Mouse (Mus musculus) Patski (cell line): ENCODE results near the gene Kdm2a. TPM values are rescaled to one million over a fixed set of nuclear protein-coding genes. Genes with fewer than 3 reads are reported as not detected.

Source experiments
- ATAC-seq: fragments of 100-300 bp; one replicate; pipeline ENCODE4 v1.8.0; 2021
- CTCF ChIA-PET: fragments of 350-600 bp; sonication (Branson Sonifier 250); formaldehyde crosslinking; loops from one replicate; lab custom pipeline; 2022; ENCODE audit warnings: inconsistent platforms; lab: Charles Lee
- POLR2A ChIA-PET: fragments of 350-600 bp; sonication (Branson Sonifier 250); formaldehyde crosslinking; loops from one replicate; lab custom pipeline; 2022; ENCODE audit warnings: antibody characterized with exemption, inconsistent platforms; lab: Charles Lee
- DNase-seq: peaks from one replicate; pipeline ENCODE4 v3.0.0-alpha.2; 2011; ENCODE audit warnings: low read depth, low spot score
- H3K27me3 ChIP-seq: fragments of 371-371 bp; one replicate; pipeline ENCODE4 v1.5.1; 2021
- CTCF ChIP-seq: fragments of 100-300 bp; IDR thresholded peaks from one replicate; pipeline ENCODE4 v1.5.1; 2021
- in situ Hi-C: fragments of 300-500 bp; cut with MboI; formaldehyde crosslinking; loops from 3 replicates; pipeline ENCODE4 v1.11.1; 2018; ENCODE audit warnings: low pct_unique_long_range_greater_than_20kb, mixed read lengths
- polyA plus RNA-seq: library from polyadenylated mRNA; unstranded; gene quantifications from one replicate; pipeline ENCODE4 v1.2.3, GENCODE M21; 2021

Kdm2a gene
- polyA plus RNA-seq, 1 experiment from 2014 or later: 79.6 TPM

DNA sequence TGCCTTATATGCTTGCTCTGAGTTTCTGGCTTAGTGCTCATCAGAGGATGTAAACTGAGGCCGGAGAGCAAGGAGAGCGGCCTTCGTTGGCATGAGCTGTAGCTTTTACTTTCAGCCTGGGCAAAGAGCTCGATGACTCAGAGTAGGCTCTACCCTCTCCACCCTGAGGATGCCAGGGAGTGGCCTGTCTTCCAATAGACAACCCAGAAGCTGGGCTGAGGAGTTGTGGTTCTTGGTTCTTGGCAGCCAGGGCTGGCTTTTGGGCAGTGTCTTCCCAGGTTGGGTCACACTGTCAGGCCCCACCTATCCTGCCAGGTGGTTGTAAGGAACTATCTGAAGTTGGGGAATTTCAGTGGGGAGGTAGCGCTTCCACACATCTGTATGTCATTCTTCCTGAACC, 21.6 kb upstream of the Kdm2a start:
- in situ Hi-C loops: loop anchor here (5.0 to 10.0 kb wide), 2 partner anchors 77 to 165 kb away; no protein-coding TSS in a partner anchor
- H3K27me3 ChIP-seq: no peaks in the 10 kb centered on the region
- POLR2A ChIA-PET: interaction anchor here (1.1 kb wide), 1 partner anchor 15 kb away, joined by 3 read pairs; no protein-coding TSS in a partner anchor
- TF ChIP-seq CTCF: no peak
- CTCF ChIA-PET: interaction anchor here (0.9 to 4.1 kb wide), 2 partner anchors 16 to 21 kb away, joined by 3 to 12 read pairs; no protein-coding TSS in a partner anchor
- DNase-seq (no peak), ATAC-seq (no peak)

DNA sequence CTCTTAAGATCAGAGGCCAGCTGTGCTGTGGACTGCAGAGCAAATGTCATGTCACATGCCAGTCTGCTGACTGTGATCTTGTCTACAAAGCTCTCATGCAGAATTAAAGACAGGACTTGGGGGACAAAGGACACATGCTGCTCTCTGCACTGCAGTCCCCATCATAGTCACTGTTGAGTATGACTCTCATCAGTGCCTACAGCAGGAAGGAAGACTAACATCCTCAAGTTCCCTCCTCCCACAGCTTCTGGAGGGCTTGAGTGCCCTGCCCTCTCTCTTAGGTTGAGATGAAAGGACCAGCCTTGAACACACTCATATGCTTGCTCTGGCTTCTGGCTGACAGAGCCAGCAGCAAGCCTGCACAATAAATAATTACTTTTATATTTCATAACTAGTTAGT, 19.6 kb upstream of the Kdm2a start:
- ChIA-PET CTCF (interaction anchor here (0.6 to 4.1 kb wide), 11 partner anchors 10 to 103 kb away, joined by 3 to 12 read pairs (median 4); no protein-coding TSS in a partner anchor), POLR2A (no interaction called here)
- in situ Hi-C loops: loop anchor here (5.0 to 10.0 kb wide), 2 partner anchors 75 to 163 kb away; no protein-coding TSS in a partner anchor
- ATAC-seq (no peak), DNase-seq (no peak)
- no peak for TF ChIP-seq CTCF
- no peaks in the 10 kb centered on the region for H3K27me3 ChIP-seq

DNA sequence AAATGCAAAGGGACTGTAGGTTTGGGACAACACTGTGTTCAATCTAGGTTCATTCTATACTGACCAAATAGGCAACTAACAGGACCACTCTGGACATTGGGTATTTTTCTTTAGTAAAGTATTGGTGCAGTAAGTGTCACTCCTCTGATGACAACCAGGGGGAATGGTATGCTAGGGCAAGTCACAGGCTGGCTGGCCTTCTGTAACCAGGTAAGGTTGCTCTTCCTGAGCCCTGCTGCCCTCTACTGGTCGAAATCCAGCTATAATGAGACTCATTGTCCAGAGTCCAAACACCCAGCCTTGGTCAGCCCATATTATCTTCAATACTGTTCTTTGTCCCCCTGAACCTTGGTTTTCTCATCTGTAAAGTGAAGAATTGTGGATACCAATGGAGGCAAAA, 19.1 kb upstream of the Kdm2a start:
- CTCF ChIA-PET: interaction anchor here (0.6 to 2.1 kb wide), 12 partner anchors 10 to 103 kb away, joined by 3 to 11 read pairs (median 4); no protein-coding TSS in a partner anchor
- POLR2A ChIA-PET: interaction anchor here (1.5 kb wide), 1 partner anchor 8 kb away, joined by 3 read pairs; no protein-coding TSS in a partner anchor
- peak; percentile 90 for TF ChIP-seq CTCF
- no peaks in the 10 kb centered on the region for H3K27me3 ChIP-seq
- ATAC-seq: peak; percentile 67
- no peak for DNase-seq
- in situ Hi-C loops: loop anchor here (5.0 to 10.0 kb wide), 2 partner anchors 75 to 162 kb away; no protein-coding TSS in a partner anchor

DNA sequence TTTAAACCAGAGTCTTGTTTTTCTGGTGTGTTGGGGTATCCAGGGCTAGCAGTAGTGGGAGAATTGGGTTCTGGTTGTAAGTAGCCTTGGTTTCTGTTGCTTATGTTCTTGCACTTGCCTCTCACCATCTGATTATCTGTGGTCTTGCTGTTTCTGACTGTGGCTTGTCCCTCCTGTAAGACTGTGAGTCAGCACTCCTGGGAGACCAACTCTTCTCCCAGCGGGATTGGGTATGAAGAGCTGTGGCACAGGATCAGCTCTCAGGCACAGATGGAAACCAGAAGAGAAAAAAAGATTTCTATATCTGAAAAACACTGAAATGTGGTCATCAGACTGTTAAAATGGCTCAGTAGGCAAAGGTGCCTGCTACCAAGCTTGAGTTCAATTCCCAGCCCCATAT, 16.5 kb upstream of the Kdm2a start:
- in situ Hi-C loops: loop anchor here (5.0 to 10.0 kb wide), 2 partner anchors 72 to 160 kb away; no protein-coding TSS in a partner anchor
- ChIA-PET CTCF (no interaction called here), POLR2A (no interaction called here)
- ATAC-seq (no peak), DNase-seq (no peak)
- no peak for TF ChIP-seq CTCF
- no peaks in the 10 kb centered on the region for H3K27me3 ChIP-seq

DNA sequence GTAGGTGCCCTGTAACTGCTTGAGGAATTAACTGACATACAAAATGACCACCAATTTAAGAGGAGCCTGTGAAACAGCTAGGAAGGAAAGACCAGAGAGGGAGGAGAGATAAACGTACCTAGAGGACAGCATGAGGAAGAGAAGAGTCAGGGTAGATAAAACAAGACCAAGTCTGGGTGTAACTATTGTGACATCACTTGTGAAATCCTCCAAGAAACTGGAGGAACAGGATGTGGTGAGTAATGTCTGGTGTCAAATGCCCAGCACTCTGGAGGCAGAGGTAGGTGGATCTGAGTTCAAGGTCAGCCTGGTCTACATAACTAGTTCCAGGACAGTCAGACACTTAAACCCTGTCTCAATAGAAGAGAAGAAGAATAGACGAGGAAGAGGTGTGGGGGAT, 11.0 kb upstream of the Kdm2a start:
- ATAC-seq (no peak), DNase-seq (no peak)
- TF ChIP-seq CTCF: no peak
- in situ Hi-C loops: no loop called here
- ChIA-PET CTCF (interaction anchor here (1.8 kb wide), 1 partner anchor 9 kb away, joined by 5 read pairs; no protein-coding TSS in a partner anchor), POLR2A (no interaction called here)
- no peaks in the 10 kb centered on the region for H3K27me3 ChIP-seq

DNA sequence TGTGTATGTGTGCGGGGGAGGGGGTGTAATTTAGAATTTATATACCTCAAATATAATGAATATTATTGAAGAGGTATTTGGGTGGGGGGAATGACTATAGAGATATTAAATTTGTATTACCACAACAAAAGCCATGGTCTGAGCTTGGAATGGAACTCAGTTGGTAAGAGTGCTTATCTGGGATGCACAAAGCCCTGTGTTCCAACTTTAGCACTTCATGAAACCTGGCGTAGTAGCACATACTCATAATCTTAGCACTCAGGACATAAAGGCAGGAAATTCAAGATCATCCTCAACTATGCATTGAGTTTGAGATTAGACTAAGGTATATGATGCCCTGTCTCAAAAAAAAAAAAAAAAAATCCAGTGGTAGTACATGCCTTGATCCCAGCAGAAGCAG, 6.8 kb upstream of the Kdm2a start:
- CTCF ChIA-PET: interaction anchor here (1.0 to 1.1 kb wide), 2 partner anchors 12 to 14 kb away, joined by 3 to 4 read pairs; no protein-coding TSS in a partner anchor
- in situ Hi-C loops: no loop called here

DNA sequence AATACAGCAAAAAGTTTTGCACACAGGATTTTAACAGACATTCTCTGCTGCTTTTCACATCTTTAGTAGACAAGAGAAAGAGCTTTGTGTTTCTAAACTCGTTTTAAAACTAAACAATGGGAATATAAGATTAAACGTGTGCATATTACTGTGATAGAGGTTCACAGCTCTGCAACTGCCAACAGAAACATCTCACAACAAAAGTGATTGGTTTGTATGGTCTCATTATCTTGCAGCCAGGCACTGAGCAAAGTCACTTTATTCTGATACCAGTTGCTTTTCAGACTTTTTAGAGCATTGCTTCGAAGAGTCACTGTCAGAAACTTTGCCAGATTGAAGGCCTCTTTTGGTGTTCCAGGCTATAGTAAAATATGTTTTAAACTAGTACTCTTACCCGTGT, 874 bp upstream of the Kdm2a start:
- in situ Hi-C loops: no loop called here
- no peak for TF ChIP-seq CTCF
- H3K27me3 ChIP-seq: no peaks in the 10 kb centered on the region
- ATAC-seq (no peak), DNase-seq (no peak)
- POLR2A ChIA-PET: no interaction called here
- CTCF ChIA-PET: interaction anchor here (1.1 to 2.0 kb wide), 2 partner anchors 11 to 37 kb away, joined by 3 to 5 read pairs; no protein-coding TSS in a partner anchor

More for the DNA sequence above, 6.8 kb upstream of the Kdm2a start:
- DNase-seq (no peak), ATAC-seq (no peak)
- H3K27me3 ChIP-seq: no peaks in the 10 kb centered on the region
- TF ChIP-seq CTCF: no peak
- POLR2A ChIA-PET: no interaction called here

DNA sequence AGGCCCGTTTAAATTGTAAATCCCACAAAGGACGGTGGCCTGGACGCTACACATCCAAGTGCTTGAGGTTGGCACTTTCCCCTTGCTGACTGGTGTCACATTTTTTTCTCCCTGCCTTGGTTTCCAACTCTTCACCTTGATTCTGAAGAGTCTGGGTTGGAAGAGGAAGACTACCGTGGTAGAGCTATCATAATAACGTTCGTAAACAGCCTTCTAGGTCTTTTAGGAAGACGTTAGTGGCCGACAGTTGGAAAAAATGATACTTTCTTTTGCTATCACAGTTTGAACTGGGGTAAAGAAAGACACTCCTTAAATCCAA, 504 bp upstream of the Kdm2a start:
- TF ChIP-seq CTCF: no peak
- ATAC-seq: no peak
- ChIA-PET CTCF (interaction anchor here (1.1 kb wide), 1 partner anchor 38 kb away, joined by 3 read pairs; no protein-coding TSS in a partner anchor), POLR2A (interaction anchor here (1.7 kb wide), 1 partner anchor 24 kb away, joined by 3 read pairs; no protein-coding TSS in a partner anchor)
- H3K27me3 ChIP-seq: no peaks in the 10 kb centered on the region
- no peak for DNase-seq
- in situ Hi-C loops: no loop called here

DNA sequence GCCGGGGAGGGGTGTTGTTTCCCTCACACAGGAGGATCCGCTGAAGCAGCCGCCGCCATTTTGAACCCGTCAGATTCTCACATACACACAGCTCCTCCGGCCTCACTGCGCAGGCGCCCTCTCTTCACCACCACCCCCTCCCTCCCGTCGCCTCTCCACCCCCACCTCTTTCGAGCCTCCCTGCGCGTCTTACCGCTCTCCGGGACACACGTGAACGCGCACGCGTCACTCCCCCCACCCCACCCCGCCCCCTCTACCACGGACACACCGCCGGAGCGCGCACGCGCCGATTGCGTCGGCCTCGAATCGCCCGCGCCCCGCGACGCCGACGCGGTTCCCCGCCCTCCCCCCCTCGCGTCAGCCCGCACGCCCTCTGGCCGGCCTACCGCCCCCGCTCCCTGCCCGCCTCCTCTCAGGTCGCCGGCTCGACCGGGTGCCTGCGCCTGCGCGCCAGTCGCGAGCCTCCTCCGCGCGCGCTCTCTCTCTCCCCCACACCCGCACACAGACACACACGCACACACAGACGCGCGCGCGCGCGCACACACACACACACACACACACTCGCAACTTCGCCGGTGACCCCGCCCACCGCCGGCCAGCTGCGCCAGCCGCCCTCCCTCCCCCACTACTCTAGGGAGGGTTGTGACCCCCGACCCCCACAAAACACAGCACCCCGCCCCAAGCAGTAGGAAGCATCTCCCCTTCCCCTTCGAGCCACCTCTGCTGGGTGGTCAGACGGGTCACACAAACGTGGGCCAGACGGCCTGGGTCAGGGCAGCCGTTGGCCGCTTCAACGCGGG, 887 bp downstream of the Kdm2a start:
- DNase-seq (peak; percentile 79), ATAC-seq (peak; percentile 77)
- ChIA-PET CTCF (no interaction called here), POLR2A (interaction anchor here (0.6 to 1.7 kb wide), 2 partner anchors 25 to 76 kb away, joined by 3 read pairs; no protein-coding TSS in a partner anchor)
- no peaks in the 10 kb centered on the region for H3K27me3 ChIP-seq
- no peak for TF ChIP-seq CTCF
- in situ Hi-C loops: no loop called here

DNA sequence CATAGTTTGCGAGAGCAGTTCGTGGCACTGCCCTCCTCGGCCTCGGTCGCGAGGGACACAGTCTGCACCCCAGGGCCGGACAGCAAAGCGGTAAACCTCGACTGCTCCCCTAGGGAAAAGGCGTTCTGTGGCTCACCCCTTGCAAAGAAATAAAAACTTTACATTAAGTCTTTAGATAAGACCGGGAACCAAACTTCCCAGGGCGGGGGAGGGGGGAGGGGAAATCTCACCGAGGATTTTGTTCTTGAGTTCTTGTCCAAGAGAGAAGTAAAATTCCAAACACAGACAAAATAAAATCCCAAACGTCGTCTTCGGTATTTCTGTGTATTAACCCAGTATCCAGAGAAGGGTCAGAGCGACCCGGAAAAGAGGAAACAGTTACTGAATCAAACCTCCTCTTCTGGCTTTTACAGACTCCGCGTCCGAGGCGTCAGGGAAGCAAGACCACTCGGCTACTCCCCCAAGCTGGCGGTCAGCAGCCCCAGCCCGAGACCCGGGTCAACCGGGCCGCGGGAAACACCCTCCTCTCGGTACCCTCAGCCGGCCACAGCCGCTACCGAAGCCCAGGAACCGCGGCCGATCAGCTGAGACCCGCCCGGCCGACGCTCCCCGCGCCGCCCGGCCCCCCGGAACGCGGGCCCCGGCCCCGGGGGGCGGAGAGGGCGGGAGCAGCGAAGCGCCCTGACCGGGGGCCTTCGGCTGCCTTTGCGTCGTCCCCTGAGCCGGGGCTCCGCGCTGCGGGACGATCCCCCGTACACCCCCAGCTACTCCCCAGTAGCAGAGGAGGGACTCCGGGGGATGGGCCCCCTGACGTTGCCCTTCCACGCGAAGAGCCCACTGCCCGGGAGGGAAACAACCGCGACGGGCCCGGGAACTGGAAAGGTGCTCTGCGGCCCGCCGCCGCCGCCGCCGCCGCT, 1.7 kb downstream of the Kdm2a start:
- in situ Hi-C loops: no loop called here
- peak; percentile 14 for ATAC-seq
- ChIA-PET POLR2A (interaction anchor here (1.7 kb wide), 1 partner anchor 26 kb away, joined by 3 read pairs; no protein-coding TSS in a partner anchor), CTCF (no interaction called here)
- no peak for TF ChIP-seq CTCF
- no peak for DNase-seq
- no peaks in the 10 kb centered on the region for H3K27me3 ChIP-seq
